Mouse (Mus musculus): ENCODE data around the gene Nr1i3. TPM values are rescaled to one million over a fixed set of nuclear protein-coding genes. Genes with fewer than 3 reads are reported as not detected.

Gene Nr1i3
- polyA plus RNA-seq, 1 experiment, result 0.40 TPM

GRCm38 (mm10) chr1:171216241-171216955 lies 2.6 kb downstream of the Nr1i3 start:
- no peak for TF ChIP-seq GATA1 (IDR thresholded peaks at IDR 0.05; ENCODE audit: low read length)

- no peak for TF ChIP-seq GATA1 (IDR thresholded peaks at IDR 0.05; ENCODE audit: low read length)
Measured at GRCm38 (mm10) chr1:171220871-171221270, 7.1 kb downstream of the Nr1i3 start.

GRCm38 (mm10) chr1:171221281-171222193 lies 7.8 kb downstream of the Nr1i3 start:
- TF ChIP-seq GATA1 (IDR thresholded peaks at IDR 0.05; ENCODE audit: low read length), result no peak

- no peak for TF ChIP-seq GATA1 (IDR thresholded peaks at IDR 0.05; ENCODE audit: low read length)
Measured at GRCm38 (mm10) chr1:171222238-171223155, 8.7 kb downstream of the Nr1i3 start, which contains the start of gene Tomm40l. Gene Tomm40l, minus strand, starts transcription at chr1:171222514.

- TF ChIP-seq GATA1 (IDR thresholded peaks at IDR 0.05; ENCODE audit: low read length), result no peak
Measured at GRCm38 (mm10) chr1:171223168-171223567, 9.4 kb downstream of the Nr1i3 start.

GRCm38 (mm10) chr1:171223796-171224195 lies 10.0 kb downstream of the Nr1i3 start:
- no peak for TF ChIP-seq GATA1 (IDR thresholded peaks at IDR 0.05; ENCODE audit: low read length)

GRCm38 (mm10) chr1:171224857-171225256 lies 11.1 kb downstream of the Nr1i3 start, which contains the start of gene Apoa2:
Gene Apoa2, plus strand, starts transcription at chr1:171225054.
- no peak for TF ChIP-seq GATA1 (IDR thresholded peaks at IDR 0.05; ENCODE audit: low read length)

GRCm38 (mm10) chr1:171226780-171227179 lies 13.0 kb downstream of the Nr1i3 start:
- no peak for TF ChIP-seq GATA1 (IDR thresholded peaks at IDR 0.05; ENCODE audit: low read length)

- TF ChIP-seq GATA1 (IDR thresholded peaks at IDR 0.05; ENCODE audit: low read length), result no peak
Measured at GRCm38 (mm10) chr1:171227879-171228278, 14.1 kb downstream of the Nr1i3 start.

GRCm38 (mm10) chr1:171229750-171230149 lies 16.0 kb downstream of the Nr1i3 start:
- no peak for TF ChIP-seq GATA1 (IDR thresholded peaks at IDR 0.05; ENCODE audit: low read length)

GRCm38 (mm10) chr1:171230215-171230614 lies 16.4 kb downstream of the Nr1i3 start:
- no peak for TF ChIP-seq GATA1 (IDR thresholded peaks at IDR 0.05; ENCODE audit: low read length)

- no peak for TF ChIP-seq GATA1 (IDR thresholded peaks at IDR 0.05; ENCODE audit: low read length)
Measured at GRCm38 (mm10) chr1:171231844-171232243, 18.1 kb downstream of the Nr1i3 start.

GRCm38 (mm10) chr1:171232348-171232747 lies 18.6 kb downstream of the Nr1i3 start:
- TF ChIP-seq GATA1 (IDR thresholded peaks at IDR 0.05; ENCODE audit: low read length), result no peak

GRCm38 (mm10) chr1:171232800-171233730 lies 19.3 kb downstream of the Nr1i3 start:
- no peak for TF ChIP-seq GATA1 (IDR thresholded peaks at IDR 0.05; ENCODE audit: low read length)
